Mouse (Mus musculus): Measurements from ENCODE around the gene Myd88.

The Myd88 gene

GRCm38 (mm10) chr9:119340212-119340580 is 1.0 kb downstream of the Myd88 start:
- in situ Hi-C loops (cut with MboI): no loop called here

- in situ Hi-C loops (cut with MboI): no loop called here
Measured at GRCm38 (mm10) chr9:119339558-119340211, 1.5 kb downstream of the Myd88 start, which contains the start of gene Acaa1a. Gene Acaa1a, plus strand, starts transcription at chr9:119339676.

- in situ Hi-C loops (cut with MboI): no loop called here
Measured at GRCm38 (mm10) chr9:119339106-119339505, 2.1 kb downstream of the Myd88 start.

GRCm38 (mm10) chr9:119338350-119338749 is 2.9 kb downstream of the Myd88 start:
- in situ Hi-C loops (cut with MboI): no loop called here

DNA sequence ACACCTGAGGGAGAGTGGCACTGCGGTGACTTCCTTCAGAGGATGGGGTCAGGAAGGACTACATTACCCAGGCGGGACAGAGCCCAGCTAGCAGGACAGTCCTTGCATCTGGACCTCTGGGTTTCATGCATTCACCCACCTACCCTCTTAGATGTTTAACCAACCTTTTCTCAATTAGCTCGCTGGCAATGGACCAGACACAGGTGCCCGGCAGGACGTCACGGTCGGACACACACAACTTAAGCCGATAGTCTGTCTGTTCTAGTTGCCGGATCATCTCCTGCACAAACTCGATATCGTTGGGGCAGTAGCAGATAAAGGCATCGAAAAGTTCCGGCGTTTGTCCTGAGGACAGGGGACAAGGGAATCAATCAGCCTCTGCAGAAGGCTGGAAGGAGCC is 3.4 kb downstream of the Myd88 start:
- in situ Hi-C loops (cut with MboI): no loop called here

DNA sequence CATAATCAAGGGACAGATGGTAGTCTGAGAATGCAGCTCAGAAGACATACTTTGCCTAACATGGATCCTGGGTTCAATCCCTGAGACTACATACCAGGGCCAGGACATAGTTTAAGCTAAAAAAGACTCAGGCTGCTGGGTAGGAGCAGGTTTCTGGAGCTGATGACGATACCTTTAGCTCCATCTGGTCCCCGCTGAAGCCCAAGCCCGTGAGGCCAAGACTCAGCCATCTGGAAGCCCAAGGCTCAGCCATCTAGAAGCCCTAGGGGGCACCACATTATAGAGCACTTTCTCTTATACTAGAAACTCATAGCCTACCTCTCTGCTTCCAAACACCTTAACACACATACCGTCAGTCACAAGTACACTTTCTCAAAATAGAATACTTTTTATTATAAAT is 5.6 kb downstream of the Myd88 start:
- in situ Hi-C loops (cut with MboI): no loop called here

GRCm38 (mm10) chr9:119334834-119335233 is 6.4 kb downstream of the Myd88 start:
- in situ Hi-C loops (cut with MboI): no loop called here

DNA sequence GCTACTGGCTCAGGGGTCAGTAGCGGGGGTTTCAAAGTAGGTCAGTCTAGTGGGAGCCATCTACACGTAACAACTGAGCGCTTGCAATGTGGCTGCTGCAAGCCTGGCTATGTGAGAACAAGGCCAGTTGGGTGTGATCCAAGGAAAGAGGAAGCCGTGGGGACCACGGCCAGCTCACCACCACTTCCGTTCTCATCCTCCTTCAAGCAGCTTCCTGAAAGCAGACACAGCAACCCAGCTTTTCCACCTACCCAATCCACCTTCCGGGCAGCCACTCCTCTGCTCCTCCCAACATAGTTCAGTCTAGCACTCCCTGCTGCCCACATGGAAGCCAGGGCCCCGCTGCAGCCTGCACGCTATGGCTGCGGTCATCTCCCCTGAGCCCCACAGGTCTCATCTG is 6.9 kb downstream of the Myd88 start:
- in situ Hi-C loops (cut with MboI): no loop called here

DNA sequence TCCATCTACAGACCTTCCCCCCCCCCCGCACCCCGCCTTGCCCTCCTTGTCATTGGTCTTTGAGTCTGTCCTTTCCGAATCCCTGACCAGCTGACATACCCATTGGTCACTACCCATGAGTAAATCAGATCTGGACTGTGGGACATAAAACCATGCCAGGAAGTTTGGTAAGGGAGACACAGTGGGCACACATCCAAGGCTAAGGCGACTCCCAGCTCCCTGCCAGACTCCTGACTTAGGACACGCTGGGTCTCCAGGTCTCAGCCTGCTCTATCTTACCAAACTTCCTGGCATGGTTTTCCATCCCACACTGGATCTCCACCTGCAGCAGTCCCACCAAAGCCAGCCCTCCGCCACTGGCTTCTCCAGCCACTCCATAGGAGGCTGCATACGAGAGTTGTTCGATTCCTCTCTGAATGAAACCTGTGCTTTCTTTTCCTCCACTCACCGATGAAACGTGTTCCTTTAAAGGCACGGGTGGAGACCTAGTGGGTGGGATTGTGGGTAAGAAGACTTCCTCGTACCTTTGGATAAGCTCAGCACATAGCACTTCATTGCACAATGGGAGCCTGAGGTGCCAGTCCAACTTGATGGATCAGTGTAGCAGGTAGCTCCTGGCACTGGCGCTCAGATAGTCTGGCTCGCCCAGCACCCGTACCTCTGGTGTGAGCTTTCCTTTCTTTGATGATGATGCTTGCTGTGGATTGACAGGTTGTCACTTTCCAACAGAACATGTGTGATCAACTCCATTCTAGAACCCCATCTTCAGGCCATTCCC is 10.8 kb downstream of the Myd88 start:
- in situ Hi-C loops (cut with MboI): no loop called here

DNA sequence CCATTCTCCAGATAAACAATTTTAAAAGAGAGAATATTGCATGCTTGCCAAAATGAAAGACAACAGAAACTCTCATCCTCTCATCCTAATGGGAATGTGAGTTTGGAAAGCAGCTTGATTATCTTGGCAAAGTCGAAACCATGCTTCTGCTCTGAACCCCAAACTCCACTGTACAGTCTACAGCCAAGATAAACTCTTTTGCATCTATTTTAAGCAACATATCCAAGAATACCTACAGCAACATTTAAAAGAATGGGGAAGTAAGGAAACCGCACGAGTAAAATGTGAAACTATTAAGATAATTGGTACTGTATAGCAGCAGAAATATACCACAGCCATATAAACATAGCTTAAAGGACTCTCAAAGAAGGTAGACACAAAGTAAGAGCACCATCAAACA is 12.7 kb downstream of the Myd88 start:
- in situ Hi-C loops (cut with MboI): no loop called here

- in situ Hi-C loops (cut with MboI): no loop called here
Measured at GRCm38 (mm10) chr9:119324130-119324529, 17.1 kb downstream of the Myd88 start.

DNA sequence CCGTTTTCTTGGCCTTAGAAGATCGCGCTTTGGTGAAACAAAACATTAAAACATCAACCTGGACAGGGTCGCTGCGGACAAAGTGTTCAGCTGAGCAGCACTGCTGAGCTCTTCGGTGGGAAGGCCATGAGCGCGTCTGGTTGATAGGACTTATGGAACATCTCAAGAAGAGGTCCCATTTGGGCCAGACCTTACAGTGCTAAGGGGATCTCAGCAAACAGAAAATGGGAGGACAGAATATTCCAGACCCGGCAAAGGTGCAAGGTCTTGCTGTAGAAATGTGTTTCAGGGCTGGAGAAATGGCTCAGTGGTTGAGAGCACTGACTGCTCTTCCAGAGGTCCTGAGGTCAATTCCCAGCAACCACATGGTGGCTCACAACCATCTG is 18.0 kb downstream of the Myd88 start:
- in situ Hi-C loops (cut with MboI): no loop called here

DNA sequence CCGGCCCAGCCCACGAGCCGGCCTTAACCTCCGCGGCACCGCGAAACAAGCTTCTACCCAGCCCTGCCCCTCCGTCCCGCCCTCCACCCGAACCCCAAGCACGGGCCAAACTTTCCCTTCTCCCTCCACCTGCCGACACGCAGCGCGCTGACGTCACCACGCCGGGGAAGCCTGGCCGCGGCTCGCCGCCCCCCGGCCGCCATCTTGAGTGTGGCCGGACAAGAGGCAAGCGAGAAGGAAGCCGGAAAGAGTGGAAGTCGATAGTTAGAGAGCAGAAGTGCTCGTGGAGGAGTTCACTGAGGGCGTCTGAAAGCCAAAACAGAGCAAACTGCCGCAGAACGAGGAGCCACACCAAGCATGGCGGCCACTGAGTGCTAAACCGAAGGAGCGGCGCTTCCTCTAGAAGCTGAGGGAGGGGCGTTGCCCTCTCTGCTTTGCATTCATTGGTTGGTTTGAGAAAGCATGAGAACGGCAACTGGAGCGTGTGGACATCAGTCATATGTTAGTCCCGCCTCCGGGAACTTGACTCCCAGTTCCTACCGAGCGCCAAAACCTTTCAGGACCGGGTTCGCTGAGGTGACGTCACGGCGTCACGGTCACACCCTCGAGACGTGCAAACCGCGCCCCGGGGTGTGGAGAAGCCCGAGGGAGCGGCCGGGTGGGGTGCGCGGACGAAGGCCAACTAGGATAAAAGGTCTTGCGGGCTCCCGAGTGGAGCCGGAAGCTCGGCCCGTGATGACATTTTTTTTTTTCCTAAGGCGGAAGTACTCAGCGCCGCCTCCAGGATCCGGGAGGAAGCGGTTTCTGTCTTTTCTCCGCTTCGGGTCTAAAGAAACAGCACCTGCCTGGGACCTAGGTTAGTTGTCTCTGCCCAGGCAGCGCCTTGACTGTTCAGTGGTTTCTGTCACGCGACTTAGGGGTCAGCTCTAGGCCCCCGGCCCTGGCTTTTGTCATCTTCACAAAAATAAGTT is 18.6 kb downstream of the Myd88 start, which contains the start of gene Oxsr1:
Gene Oxsr1, minus strand, starts transcription at position 139 of the 971 bp plus-strand sequence.
- in situ Hi-C loops (cut with MboI): no loop called here

DNA sequence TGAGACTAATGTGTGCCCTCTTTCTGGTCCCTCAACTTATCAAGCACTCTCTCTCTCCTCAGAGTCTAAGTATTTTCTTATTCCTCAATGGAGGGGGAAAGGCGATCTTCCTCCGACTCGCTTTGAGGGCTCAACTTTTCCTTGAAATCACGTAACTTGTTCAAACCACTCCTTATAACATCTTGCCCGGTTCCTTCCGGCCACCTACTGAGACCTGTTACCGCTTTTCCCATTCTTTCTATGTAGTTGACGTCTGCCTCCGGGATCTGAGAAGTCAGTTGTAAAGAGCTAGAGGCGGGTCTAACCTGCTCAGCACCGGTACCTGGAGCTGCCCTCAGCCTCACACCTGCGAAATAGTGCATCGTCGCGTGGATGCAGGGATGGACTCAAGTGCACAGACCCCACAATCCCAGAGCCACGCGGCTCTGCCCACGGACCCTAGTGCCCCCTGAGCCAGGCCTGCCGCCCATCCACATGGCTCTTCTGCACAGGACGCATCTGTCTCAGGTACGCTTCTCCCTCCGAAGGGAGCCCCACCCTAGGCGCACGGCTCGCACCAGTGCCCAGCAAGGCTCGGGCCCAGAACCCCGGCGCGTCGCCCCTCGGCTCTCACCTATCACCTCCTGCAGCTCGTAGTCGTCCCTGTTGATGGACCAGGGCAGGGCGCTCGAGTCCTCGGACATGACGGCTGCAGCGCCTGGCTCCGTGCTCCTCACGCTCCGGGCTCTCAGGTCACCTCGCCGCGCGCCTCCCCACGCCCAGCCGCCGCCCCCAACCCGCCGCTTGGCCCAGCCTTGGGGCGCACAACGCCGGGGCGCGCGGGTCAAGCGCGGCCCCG is 19.6 kb downstream of the Myd88 start:
- in situ Hi-C loops (cut with MboI): no loop called here

DNA sequence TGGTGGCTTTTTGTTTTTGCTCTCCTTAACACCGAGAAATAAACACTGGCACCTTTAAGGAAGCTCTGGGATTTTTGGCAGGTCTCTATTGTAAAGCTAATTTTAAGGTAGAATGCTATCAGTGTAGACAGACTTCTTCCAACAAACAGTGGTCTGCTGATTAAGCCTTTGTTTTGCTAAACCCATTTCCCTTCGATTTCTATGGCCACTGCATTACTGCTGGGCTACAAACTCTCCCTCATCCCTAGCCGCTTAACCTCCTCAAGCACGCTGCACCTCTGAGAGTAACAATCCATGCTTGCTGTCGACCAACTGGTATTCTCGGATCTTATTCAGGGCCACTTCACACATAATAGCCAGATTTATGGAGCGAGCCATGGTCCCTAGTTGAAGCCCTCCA is 20.3 kb downstream of the Myd88 start:
- in situ Hi-C loops (cut with MboI): no loop called here

GRCm38 (mm10) chr9:119320446-119320845 is 20.8 kb downstream of the Myd88 start:
- in situ Hi-C loops (cut with MboI): no loop called here

- in situ Hi-C loops (cut with MboI): no loop called here
Measured at GRCm38 (mm10) chr9:119318891-119319290, 22.3 kb downstream of the Myd88 start.

- in situ Hi-C loops (cut with MboI): no loop called here
Measured at GRCm38 (mm10) chr9:119313096-119313495, 28.1 kb downstream of the Myd88 start.

GRCm38 (mm10) chr9:119309067-119309466 is 32.1 kb downstream of the Myd88 start:
- in situ Hi-C loops (cut with MboI): no loop called here

DNA sequence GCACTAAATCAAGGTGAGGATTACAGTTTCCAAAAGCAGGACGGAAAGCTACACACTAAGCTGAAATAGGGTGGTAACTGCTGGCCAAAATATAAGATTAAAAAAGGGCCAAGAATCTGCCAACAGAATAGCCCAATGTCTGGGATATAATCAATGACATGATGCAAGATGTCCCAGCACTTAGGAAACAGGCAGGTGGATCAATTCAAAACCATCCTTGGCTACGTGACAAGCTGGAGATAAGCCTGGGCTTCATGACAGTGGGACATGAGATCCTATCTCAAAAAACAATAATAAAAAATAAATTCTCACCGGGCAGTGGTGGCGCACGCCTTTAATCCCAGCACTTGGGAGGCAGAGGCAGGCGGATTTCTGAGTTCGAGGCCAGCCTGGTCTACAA is 35.3 kb downstream of the Myd88 start:
- in situ Hi-C loops (cut with MboI): no loop called here

DNA sequence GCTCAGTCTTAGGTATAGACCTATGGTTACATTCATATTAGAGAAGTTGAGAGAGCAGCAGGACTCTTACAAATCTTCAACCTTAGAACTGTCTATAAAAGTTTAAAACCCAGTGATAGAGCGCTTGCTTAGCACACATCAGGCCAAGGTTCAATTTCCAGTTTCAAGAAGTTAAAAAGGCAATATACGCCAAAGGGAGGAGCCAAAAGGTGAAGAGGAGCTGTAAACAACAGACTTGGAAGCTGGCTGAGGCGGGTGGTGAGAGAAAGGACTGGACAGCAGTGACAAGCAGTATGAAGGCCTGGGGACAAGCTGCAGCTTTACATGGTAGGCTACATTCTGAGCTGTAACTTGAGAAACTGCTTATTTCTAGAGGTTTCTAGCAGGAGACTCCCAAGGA is 42.6 kb downstream of the Myd88 start:
- in situ Hi-C loops (cut with MboI): no loop called here

Measured in mature B cell (primary cell).